Mouse (Mus musculus) CH12.LX (cell line): ENCODE data around the gene S100a2.

Source experiments
- E2F4 ChIP-seq: IDR thresholded peaks from 2 replicates; pipeline ENCODE4 v1.6.1; 2011; ENCODE audit warnings: low read depth, low read length, improper control_type of control experiment; ENCODE audit not compliant: insufficient replicate concordance
- GABPA ChIP-seq: IDR thresholded peaks from 2 replicates; pipeline ENCODE4 v1.6.1; 2012; ENCODE audit warnings: low read depth, low read length, improper control_type of control experiment, inconsistent platforms; ENCODE audit not compliant: insufficient replicate concordance
- NRF1 ChIP-seq: IDR thresholded peaks from 2 replicates; pipeline ENCODE4 v1.6.1; 2014; ENCODE audit warnings: low read depth, mild to moderate bottlenecking, inconsistent platforms, low read length, improper control_type of control experiment, moderate library complexity
- POLR2A ChIP-seq: IDR thresholded peaks from 2 replicates; pipeline ENCODE4 v1.6.1; 2011; ENCODE audit warnings: low read depth, mild to moderate bottlenecking, improper control_type of control experiment, low read length
- RAD21 ChIP-seq: IDR thresholded peaks from 2 replicates; pipeline ENCODE4 v1.6.1; 2011; ENCODE audit warnings: low read depth, mild to moderate bottlenecking, low read length, improper control_type of control experiment, moderate library complexity
- TCF12 ChIP-seq: IDR thresholded peaks from 2 replicates; pipeline ENCODE4 v1.6.1; 2014; ENCODE audit warnings: low read depth, mild to moderate bottlenecking, inconsistent platforms, low read length, improper control_type of control experiment
- ZNF384 ChIP-seq: IDR thresholded peaks from 2 replicates; pipeline ENCODE4 v1.6.1; 2012; ENCODE audit warnings: low read depth, low read length, improper control_type of control experiment, inconsistent platforms

- TF ChIP-seq POLR2A: no peak
- TF ChIP-seq ZNF384: no peak
- TF ChIP-seq GABPA: no peak
- no peak for TF ChIP-seq TCF12
- TF ChIP-seq NRF1: no peak
- no peak for TF ChIP-seq E2F4
- TF ChIP-seq RAD21: no peak
Observed at GRCm38 (mm10) chr3:90599401-90599800, 9.4 kb downstream of the S100a2 start.
